Mouse (Mus musculus): ENCODE data around the gene Zfp110. TPM values are rescaled to one million over a fixed set of nuclear protein-coding genes. Genes with fewer than 3 reads are reported as not detected.
A peak's percentile ranks its signal among the peaks of the same experiment; 100 is the strongest.
"Not testable (repeated sequence)": the region's sequence is repeated elsewhere in the genome, so short reads cannot be mapped to it uniquely, and the experiment has no call there.

Zfp110 gene
- polyA plus RNA-seq, 1 experiment: 12.6 TPM

DNA sequence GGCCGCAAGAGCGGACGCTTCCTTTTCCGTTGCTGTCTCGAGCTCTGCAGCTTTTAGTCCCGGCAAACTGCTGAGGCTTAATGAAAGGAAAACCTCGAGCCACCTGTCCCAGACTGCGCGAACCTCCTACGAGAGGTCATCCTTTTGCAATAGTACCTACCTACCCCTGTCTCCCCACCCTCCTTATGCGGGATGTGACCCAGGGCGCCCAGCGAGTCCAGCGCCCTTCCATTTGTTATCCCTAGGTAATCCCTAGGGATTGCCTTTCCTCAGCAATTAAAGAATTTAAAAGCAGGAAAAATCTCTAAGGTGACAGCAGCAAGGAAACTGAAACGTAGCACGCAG lies 30.9 kb upstream of the Zfp110 start:
- no peak for TF ChIP-seq CTCF (IDR thresholded peaks at IDR 0.05; ENCODE audit: borderline replicate concordance, insufficient read depth, low read depth, low read length)
- TF ChIP-seq POLR2A (IDR thresholded peaks at IDR 0.05; ENCODE audit: borderline replicate concordance, insufficient read depth, low read length): no peak
- Histone ChIP-seq H3K4me3 (replicated peaks; ENCODE audit: insufficient read depth, low read depth, low read length) (peak overlapping the region; percentile 80), H3K4me1 (ENCODE audit: control insufficient read depth, insufficient read depth, low read length) (no peaks in the 10 kb centered on the region), H3K27ac (ENCODE audit: insufficient read depth, low read length) (peak overlapping the region; percentile 74), H3K27me3 (ENCODE audit: control insufficient read depth, insufficient read depth, low read length) (no peaks in the 10 kb centered on the region)
- no peak for DNase-seq
- under 1% methylated on average over 16 of the region's 16 CpGs for WGBS

DNA sequence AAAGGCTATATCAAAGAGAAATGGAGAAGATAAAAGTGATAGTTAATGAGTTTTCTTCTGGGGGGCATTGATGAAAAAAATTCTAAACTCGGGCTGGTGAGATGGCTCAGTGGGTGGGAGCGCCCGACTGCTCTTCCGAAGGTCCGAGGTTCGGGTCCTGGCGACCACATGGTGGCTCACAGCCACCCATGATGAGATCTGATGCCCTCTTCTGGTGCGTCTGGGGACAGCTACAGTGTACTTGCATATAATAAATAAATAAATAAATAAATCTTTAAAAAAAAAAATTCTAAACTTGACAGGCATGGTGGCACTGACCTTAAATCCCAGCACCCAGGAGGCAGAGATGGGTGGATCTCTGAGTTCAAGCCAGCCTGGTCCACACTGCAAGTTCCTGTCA lies 19.0 kb upstream of the Zfp110 start:
- Histone ChIP-seq H3K4me1 (ENCODE audit: control insufficient read depth, insufficient read depth, low read length) (no peaks in the 10 kb centered on the region), H3K27ac (ENCODE audit: insufficient read depth, low read length) (no peak overlapping the region), H3K4me3 (replicated peaks; ENCODE audit: insufficient read depth, low read depth, low read length) (no peak overlapping the region), H3K27me3 (ENCODE audit: control insufficient read depth, insufficient read depth, low read length) (no peaks in the 10 kb centered on the region)
- WGBS: 98% methylated on average over 8 of the region's 8 CpGs
- DNase-seq: no peak
- TF ChIP-seq POLR2A (IDR thresholded peaks at IDR 0.05; ENCODE audit: borderline replicate concordance, insufficient read depth, low read length) (no peak), CTCF (IDR thresholded peaks at IDR 0.05; ENCODE audit: borderline replicate concordance, insufficient read depth, low read depth, low read length) (no peak)

DNA sequence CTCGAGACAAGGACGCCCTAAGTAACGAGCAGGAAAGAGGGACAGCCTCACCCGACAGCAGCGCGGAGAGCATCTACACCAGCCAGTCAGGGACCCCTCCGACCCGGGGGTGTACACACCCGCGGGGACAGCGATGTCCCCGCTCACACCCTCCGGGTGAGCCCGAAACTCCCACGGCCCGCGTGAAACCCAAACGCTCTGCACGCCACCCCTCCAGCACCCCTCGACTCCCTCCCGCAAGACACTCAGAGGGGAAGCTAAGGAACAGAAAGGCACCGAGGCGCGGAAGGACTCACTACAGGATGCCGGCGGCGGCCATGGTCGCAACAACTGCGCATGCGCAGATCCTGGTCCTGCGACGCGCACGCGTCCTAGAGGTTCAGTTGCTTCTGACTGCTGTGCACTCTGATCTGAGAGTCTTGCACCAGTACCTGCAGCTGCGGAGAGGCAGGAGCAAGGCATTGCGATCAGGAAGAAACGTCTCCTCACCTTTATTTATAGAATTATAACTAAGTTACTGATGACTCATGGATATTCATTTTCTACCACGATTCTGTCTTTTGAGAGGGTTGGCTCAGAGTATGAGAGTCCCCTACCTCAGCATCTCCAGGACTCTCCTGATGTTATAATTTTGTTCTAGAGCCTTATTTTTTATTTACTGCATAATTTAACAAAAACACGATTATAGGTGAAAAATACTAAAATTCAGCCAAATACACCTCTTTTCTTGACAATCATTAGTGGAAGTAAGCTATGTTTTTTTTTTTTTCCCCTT lies 15.9 kb upstream of the Zfp110 start, which contains the start of gene Zfp329:
TSS of gene Zfp329 (minus strand) at position 338 of the 775 bp plus-strand sequence.
- TF ChIP-seq CTCF (IDR thresholded peaks at IDR 0.05; ENCODE audit: borderline replicate concordance, insufficient read depth, low read depth, low read length) (no peak), POLR2A (IDR thresholded peaks at IDR 0.05; ENCODE audit: borderline replicate concordance, insufficient read depth, low read length) (peak; percentile 96)
- Histone ChIP-seq H3K27me3 (ENCODE audit: control insufficient read depth, insufficient read depth, low read length) (no peaks in the 10 kb centered on the region), H3K27ac (ENCODE audit: insufficient read depth, low read length) (peak within 1 kb of the TSS; percentile 85; the same call in 1 of the 2 replicates), H3K4me1 (ENCODE audit: control insufficient read depth, insufficient read depth, low read length) (no peaks in the 10 kb centered on the region), H3K4me3 (replicated peaks; ENCODE audit: insufficient read depth, low read depth, low read length) (peak within 1 kb of the TSS; percentile 86)
- under 1% methylated on average over 40 of the region's 40 CpGs for WGBS
- peak; percentile 92 to 95 for DNase-seq

DNA sequence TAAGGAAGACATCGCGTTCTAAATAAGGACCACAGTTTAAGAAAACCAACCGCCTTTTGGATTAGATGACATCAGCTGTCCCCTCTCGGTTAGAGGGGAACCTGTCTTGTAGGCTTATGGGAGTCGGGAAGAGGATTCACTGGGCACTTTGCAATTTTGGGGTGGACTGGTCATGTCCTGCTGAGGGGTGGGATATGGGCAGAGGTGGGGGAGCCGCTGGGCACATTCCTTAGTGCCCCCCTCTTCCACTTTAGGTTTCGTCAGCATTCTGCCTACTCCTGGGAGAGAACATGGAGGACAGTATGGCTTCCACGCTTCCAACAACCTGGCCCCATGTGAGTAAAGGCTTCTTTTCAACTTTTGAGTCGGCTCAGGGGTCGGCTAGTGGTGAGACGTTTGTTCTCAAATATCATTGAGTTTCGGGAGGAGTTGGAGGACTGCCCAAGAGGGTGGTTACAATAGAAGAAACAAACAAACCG lies 671 bp downstream of the Zfp110 start:
- Histone ChIP-seq H3K4me3 (replicated peaks; ENCODE audit: insufficient read depth, low read depth, low read length) (peak overlapping the region; percentile 83), H3K27me3 (ENCODE audit: control insufficient read depth, insufficient read depth, low read length) (no peaks in the 10 kb centered on the region), H3K4me1 (ENCODE audit: control insufficient read depth, insufficient read depth, low read length) (no peaks in the 10 kb centered on the region), H3K27ac (ENCODE audit: insufficient read depth, low read length) (0 out of 2 replicates have a peak overlapping the region, but pooled peaks have one; percentile 29)
- DNase-seq: peak in 1 of 2 experiments; percentile 28
- WGBS: 26% methylated on average over 13 of the region's 13 CpGs
- TF ChIP-seq CTCF (IDR thresholded peaks at IDR 0.05; ENCODE audit: borderline replicate concordance, insufficient read depth, low read depth, low read length) (no peak), POLR2A (IDR thresholded peaks at IDR 0.05; ENCODE audit: borderline replicate concordance, insufficient read depth, low read length) (no peak)

DNA sequence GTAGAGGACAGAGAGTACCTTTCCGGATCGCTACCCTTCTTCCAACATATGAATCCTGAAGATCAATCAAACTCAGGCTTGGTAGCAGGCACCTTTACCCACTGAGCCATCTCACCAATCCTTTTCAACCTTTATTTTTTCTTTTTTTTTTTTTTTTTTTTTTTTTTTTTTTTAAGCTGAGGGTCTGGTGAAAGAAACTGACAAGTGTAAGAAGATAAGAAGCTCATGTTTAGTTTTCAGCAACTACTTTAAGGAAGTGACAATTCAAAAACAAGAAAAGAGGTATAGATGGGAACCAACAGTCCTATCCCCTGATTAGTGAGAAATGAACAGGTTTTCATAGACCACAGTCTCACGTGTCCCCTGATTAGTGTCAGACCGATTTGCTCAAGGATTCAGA lies 1.2 kb downstream of the Zfp110 start:
- TF ChIP-seq POLR2A (IDR thresholded peaks at IDR 0.05; ENCODE audit: borderline replicate concordance, insufficient read depth, low read length) (no peak), CTCF (IDR thresholded peaks at IDR 0.05; ENCODE audit: borderline replicate concordance, insufficient read depth, low read depth, low read length) (no peak)
- no peak overlapping the region for H3K4me3 ChIP-seq (replicated peaks; ENCODE audit: insufficient read depth, low read depth, low read length)
- H3K27ac ChIP-seq (ENCODE audit: insufficient read depth, low read length): no peak overlapping the region
- H3K27me3 ChIP-seq (ENCODE audit: control insufficient read depth, insufficient read depth, low read length): no peaks in the 10 kb centered on the region
- WGBS: 94% methylated on average over 4 of the region's 4 CpGs
- no peak for DNase-seq
- no peaks in the 10 kb centered on the region for H3K4me1 ChIP-seq (ENCODE audit: control insufficient read depth, insufficient read depth, low read length)

DNA sequence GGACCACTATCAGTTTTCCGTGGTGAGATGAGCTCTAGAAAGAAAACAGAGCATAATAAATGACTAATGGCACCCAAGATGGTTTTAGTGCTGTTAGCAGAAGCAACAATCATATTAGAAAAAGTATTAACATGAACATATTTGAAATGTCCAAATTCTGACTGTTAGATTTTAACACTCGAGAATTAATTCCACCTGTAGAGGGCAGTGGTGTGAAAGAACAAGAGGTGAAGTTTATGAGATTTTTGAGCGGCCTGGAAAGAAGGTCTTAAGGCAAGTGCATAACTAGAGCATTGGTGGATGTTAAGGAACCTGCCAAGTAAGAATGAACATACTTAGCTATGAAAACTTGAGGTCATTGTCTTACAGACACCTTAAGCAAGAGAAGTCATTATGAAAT lies 39.7 kb downstream of the Zfp110 start:
- no peak for DNase-seq
- TF ChIP-seq POLR2A (IDR thresholded peaks at IDR 0.05; ENCODE audit: borderline replicate concordance, insufficient read depth, low read length) (no peak), CTCF (IDR thresholded peaks at IDR 0.05; ENCODE audit: borderline replicate concordance, insufficient read depth, low read depth, low read length) (no peak)
- no peak overlapping the region for H3K4me3 ChIP-seq (replicated peaks; ENCODE audit: insufficient read depth, low read depth, low read length)
- no peak overlapping the region for H3K27ac ChIP-seq (ENCODE audit: insufficient read depth, low read length)
- H3K27me3 ChIP-seq (ENCODE audit: control insufficient read depth, insufficient read depth, low read length): no peaks in the 10 kb centered on the region
- H3K4me1 ChIP-seq (ENCODE audit: control insufficient read depth, insufficient read depth, low read length): no peaks in the 10 kb centered on the region
- 20% methylated on average over 3 of the region's 3 CpGs for WGBS

DNA sequence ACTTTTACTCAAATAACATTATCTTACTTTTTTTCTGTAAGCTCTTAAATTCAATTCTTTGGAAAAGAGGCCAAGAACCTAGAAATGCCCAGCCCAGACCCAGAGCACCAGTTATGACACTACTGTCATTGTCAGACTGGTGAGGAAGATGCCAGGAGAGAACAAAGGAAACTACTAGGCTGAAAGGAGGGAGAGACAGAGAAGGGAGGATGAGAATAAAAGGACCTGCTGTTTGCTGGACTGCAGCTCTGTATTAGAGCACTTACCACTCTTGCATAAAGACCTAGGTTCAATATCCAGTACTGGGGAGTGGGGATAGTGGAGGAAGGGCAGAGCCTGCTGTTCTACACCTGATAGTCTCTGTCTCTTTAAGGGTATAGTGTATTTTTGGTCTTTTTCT lies 45.5 kb downstream of the Zfp110 start:
- Histone ChIP-seq H3K4me1 (ENCODE audit: control insufficient read depth, insufficient read depth, low read length) (peaks cover 6% of the 10 kb centered on the region; the same call in 1 of the 2 replicates), H3K27me3 (ENCODE audit: control insufficient read depth, insufficient read depth, low read length) (no peaks in the 10 kb centered on the region), H3K27ac (ENCODE audit: insufficient read depth, low read length) (no peak overlapping the region; the same call in 1 of the 2 replicates), H3K4me3 (replicated peaks; ENCODE audit: insufficient read depth, low read depth, low read length) (no peak overlapping the region)
- TF ChIP-seq CTCF (IDR thresholded peaks at IDR 0.05; ENCODE audit: borderline replicate concordance, insufficient read depth, low read depth, low read length): no peak
- no peak for TF ChIP-seq POLR2A (IDR thresholded peaks at IDR 0.05; ENCODE audit: borderline replicate concordance, insufficient read depth, low read length)
- DNase-seq: no peak

DNA sequence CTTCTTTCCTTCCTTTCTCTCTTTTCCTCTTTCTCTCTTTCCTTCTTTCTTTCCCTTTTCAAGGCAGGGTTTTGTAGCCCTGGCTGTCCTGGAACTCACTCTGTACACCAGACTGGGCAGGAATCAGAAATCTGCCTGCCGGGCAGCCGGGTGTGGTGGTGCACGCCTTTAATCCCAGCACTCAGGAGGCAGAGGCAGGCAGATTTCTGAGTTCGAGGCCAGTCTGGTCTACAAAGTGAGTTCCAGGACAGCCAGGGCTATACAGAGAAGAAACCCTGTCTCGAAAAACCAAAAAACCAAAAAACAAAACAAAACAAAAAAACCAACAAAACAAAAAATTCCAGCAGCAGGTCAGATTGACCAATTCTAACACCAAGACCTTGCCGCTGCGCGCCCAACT lies 45.9 kb downstream of the Zfp110 start:
- peak overlapping the region; percentile 76 for H3K27ac ChIP-seq (ENCODE audit: insufficient read depth, low read length)
- not testable (repeated sequence) for H3K4me1 ChIP-seq (ENCODE audit: control insufficient read depth, insufficient read depth, low read length); H3K27me3 ChIP-seq (ENCODE audit: control insufficient read depth, insufficient read depth, low read length); DNase-seq
- 18% methylated on average over 8 of the region's 8 CpGs for WGBS
- peak overlapping the region; percentile 95 for H3K4me3 ChIP-seq (replicated peaks; ENCODE audit: insufficient read depth, low read depth, low read length)
